Mouse (Mus musculus) small intestine, adult 10 weeks (tissue): ENCODE results near the gene Nipsnap3b. TPM values are rescaled to one million over a fixed set of nuclear protein-coding genes. Genes with fewer than 3 reads are reported as not detected.

Source experiments
- polyA plus RNA-seq: library from polyadenylated mRNA; stranded (reverse); fragments of 350-450 nt; fragmentation: Illumina TruSeq; extraction: RNeasy Lipid Tissue Mini Kit (QIAGEN cat#74804); gene quantifications from one replicate; pipeline ENCODE4 v1.2.3, GENCODE M21; 2014; ENCODE audit warnings: low replicate concordance

The Nipsnap3b gene
- polyA plus RNA-seq: 116 TPM

DNA sequence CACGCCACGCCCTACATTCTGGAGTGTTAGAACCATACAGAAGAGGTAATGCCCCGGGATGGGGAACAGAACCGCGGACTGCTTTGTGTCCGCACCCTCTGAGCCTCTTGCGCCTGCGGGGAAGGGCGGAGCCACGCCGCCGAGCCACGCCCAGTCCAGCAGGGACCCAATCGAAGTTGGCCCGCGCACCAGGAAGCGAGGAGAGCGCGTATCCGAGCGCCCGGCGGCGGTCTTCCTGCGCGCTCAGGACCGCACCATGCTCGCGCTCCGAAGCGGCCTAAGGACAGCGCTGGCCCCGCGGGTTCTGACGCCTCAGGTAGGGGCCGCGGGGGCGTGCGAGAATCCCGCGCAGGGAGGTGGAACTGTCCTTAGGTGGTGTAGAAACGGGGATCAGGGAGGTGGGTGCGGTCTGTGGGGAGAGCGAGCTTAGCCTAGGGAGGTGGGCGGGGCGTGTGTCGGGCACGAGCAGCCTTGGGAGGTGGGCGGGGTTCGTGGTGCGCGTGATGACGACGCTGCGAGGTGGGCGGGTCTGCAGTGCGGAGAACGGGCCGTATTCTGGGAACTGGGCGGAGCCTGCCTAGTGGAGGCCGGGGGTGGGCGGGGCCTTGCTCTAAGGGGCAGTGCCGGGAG lies at the start of gene Nipsnap3b:
Gene Nipsnap3b (plus strand): TSS at position 149 of the 630 bp plus-strand sequence.

DNA sequence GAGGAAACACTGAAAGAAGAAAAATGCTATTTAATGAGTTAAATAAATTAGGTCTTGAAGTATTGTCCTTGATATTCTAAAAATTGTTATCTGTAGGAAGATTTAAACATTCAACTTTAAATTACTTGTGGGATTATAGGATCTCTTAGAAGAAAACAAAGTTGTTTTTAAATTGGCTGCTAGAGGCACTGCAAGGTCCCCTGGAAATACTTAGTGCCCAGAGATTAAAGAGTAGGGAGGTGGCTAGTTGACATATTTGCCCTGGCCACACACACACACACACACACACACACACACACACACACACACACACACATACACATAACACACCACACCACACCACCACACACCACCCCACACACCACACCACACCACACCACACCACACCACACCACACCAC lies 47.4 kb upstream of the Nipsnap3b start, which contains the start of gene Olfr270:
Gene Olfr270 (plus strand): TSS at position 301 of the 400 bp plus-strand sequence.

GRCm38 (mm10) chr4:52989248-52989647 lies 22.4 kb upstream of the Nipsnap3b start, which contains the start of gene Nipsnap3a:
Nipsnap3a (plus strand) TSS chr4:52989272.

Other genes starting within 250 kb of the Nipsnap3b start
- not detected for gene Olfr275, start 197.3 kb upstream of the Nipsnap3b start, polyA plus RNA-seq
- not detected for gene Olfr273, start 152.6 kb upstream of the Nipsnap3b start, polyA plus RNA-seq
- not detected for gene Olfr272, start 92.7 kb upstream of the Nipsnap3b start, polyA plus RNA-seq
- gene Olfr270, start 47.3 kb upstream of the Nipsnap3b start, polyA plus RNA-seq: not detected
- not detected for gene Nipsnap3a, start 22.6 kb upstream of the Nipsnap3b start, polyA plus RNA-seq
- gene Abca1, start 148.0 kb downstream of the Nipsnap3b start, polyA plus RNA-seq: 40.9 TPM